Mouse (Mus musculus) cerebral cortex, adult 2 months (tissue): Measurements from ENCODE around the gene Txndc15.

Experiments used
- WGBS: fragments of 180-500 bp; shearing (Covaris S2); methylation state at CpG from one replicate; pipeline ENCODE4 v1.1.7; 2018; 5-methylcytosine and 5-hydroxymethylcytosine counted together

Gene Txndc15

GRCm38 (mm10) chr13:55730716-55731115, 16.3 kb downstream of the Txndc15 start:
- 86% methylated on average over 7 of the region's 7 CpGs for WGBS

- WGBS = 73% methylated on average over 2 of the region's 2 CpGs
Measured at GRCm38 (mm10) chr13:55732121-55732520, 17.7 kb downstream of the Txndc15 start.

- 81% methylated on average over 22 of the region's 22 CpGs for WGBS
Measured at GRCm38 (mm10) chr13:55733628-55734502, 19.4 kb downstream of the Txndc15 start.

- 96% methylated on average over 8 of the region's 8 CpGs for WGBS
Measured at GRCm38 (mm10) chr13:55737885-55738284, 23.4 kb downstream of the Txndc15 start.

- 53% methylated on average over 8 of the region's 8 CpGs for WGBS
Measured at GRCm38 (mm10) chr13:55742306-55742705, 27.9 kb downstream of the Txndc15 start.

GRCm38 (mm10) chr13:55754380-55754779, 39.9 kb downstream of the Txndc15 start:
- WGBS = 86% methylated on average over 13 of the region's 13 CpGs

- 51% methylated on average over 8 of the region's 8 CpGs for WGBS
Measured at GRCm38 (mm10) chr13:55756789-55757188, 42.3 kb downstream of the Txndc15 start.

GRCm38 (mm10) chr13:55757645-55758044, 43.2 kb downstream of the Txndc15 start:
- 89% methylated on average over 6 of the region's 6 CpGs for WGBS

GRCm38 (mm10) chr13:55760576-55760975, 46.1 kb downstream of the Txndc15 start:
- WGBS = 58% methylated on average over 10 of the region's 10 CpGs

- WGBS = 79% methylated on average over 10 of the region's 10 CpGs
Measured at GRCm38 (mm10) chr13:55761486-55761885, 47.0 kb downstream of the Txndc15 start.

- WGBS = 93% methylated on average over 7 of the region's 7 CpGs
Measured at GRCm38 (mm10) chr13:55774352-55774751, 59.9 kb downstream of the Txndc15 start.

GRCm38 (mm10) chr13:55775056-55775455, 60.6 kb downstream of the Txndc15 start:
- 81% methylated on average over 11 of the region's 11 CpGs for WGBS
